Mouse (Mus musculus) bone marrow, adult 2 months (tissue): ENCODE results near the gene Smyd2. TPM values are rescaled to one million over a fixed set of nuclear protein-coding genes. Genes with fewer than 3 reads are reported as not detected.

Experiments
- H3K27ac ChIP-seq: fragments of 200-500 bp; 2 replicates; pipeline ENCODE4 v1.5.1; 2012; ENCODE audit warnings: low read depth, mild to moderate bottlenecking, control low read depth, inconsistent platforms, low read length; ENCODE audit not compliant: control insufficient read depth, poor library complexity, insufficient read depth
- H3K4me1 ChIP-seq: fragments of 200-500 bp; 2 replicates; pipeline ENCODE4 v1.6.1; 2011; ENCODE audit warnings: low read length; ENCODE audit not compliant: control insufficient read depth, insufficient read depth
- H3K4me3 ChIP-seq: fragments of 200-500 bp; replicated peaks from 2 replicates; pipeline ENCODE3; 2011; ENCODE audit warnings: mild to moderate bottlenecking, low read depth, low read length, control low read depth; ENCODE audit not compliant: control insufficient read depth
- CTCF ChIP-seq: fragments of 200-500 bp; IDR thresholded peaks from 2 replicates; pipeline ENCODE4 v1.5.1; 2011; ENCODE audit warnings: low read length, control low read depth; ENCODE audit not compliant: control insufficient read depth, insufficient read depth
- POLR2A ChIP-seq: fragments of 200-500 bp; IDR thresholded peaks from 2 replicates; pipeline ENCODE4 v1.6.1; 2011; ENCODE audit warnings: low read depth, mild to moderate bottlenecking, control low read depth, low read length, borderline replicate concordance; ENCODE audit not compliant: control insufficient read depth
- WGBS: fragments of 180-500 bp; shearing (Covaris S2); methylation state at CpG from one replicate; pipeline ENCODE4 v1.1.7; 2018; 5-methylcytosine and 5-hydroxymethylcytosine counted together
- polyA plus RNA-seq: library from polyadenylated mRNA; stranded (reverse); fragments of >200 nt; gene quantifications from 2 replicates; pipeline ENCODE4 v1.2.4, GENCODE M21; 2011; ENCODE audit warnings: low replicate concordance; ENCODE audit not compliant: missing spikeins, insufficient read depth, insufficient read length

The Smyd2 gene
- polyA plus RNA-seq, 1 experiment, result 30.0 TPM

- TF ChIP-seq POLR2A (no peak), CTCF (no peak)
- Histone ChIP-seq H3K4me3 (no peak overlapping the region), H3K27ac (no peak overlapping the region), H3K4me1 (no peaks in the 10 kb centered on the region)
- WGBS, result 14% methylated on average over 10 of the region's 10 CpGs
These were observed 14.4 kb upstream of the Smyd2 start for GRCm38 (mm10) chr1:189936436-189937105.

- H3K4me3 ChIP-seq, result no peak overlapping the region
- H3K27ac ChIP-seq, result no peak overlapping the region
- 24% methylated on average over 9 of the region's 9 CpGs for WGBS
- no peak for TF ChIP-seq CTCF
- TF ChIP-seq POLR2A, result no peak
- H3K4me1 ChIP-seq, result no peaks in the 10 kb centered on the region
These were observed 11.5 kb upstream of the Smyd2 start for GRCm38 (mm10) chr1:189933480-189934202.

DNA sequence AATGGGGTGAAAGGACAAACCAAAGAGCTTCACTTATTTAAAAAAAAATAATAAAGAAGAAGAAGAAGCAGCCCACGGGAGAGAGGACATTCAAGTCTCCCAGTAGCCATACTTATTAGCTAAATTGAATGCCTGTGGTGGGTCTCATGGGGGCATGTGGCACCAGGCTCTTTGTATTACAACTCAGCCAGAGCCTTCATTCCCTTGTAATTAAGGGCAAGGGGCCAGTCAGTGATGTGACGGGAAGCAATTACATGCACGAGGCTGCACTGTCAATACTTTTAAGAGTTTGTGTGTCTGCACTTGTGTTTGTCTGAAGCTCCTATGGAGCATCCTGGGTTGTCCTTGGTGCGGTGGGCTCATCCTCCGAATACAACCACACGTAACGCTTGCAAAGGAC lies 10.8 kb upstream of the Smyd2 start:
- Histone ChIP-seq H3K4me1 (no peaks in the 10 kb centered on the region), H3K4me3 (no peak overlapping the region), H3K27ac (no peak overlapping the region)
- WGBS, result 89% methylated on average over 7 of the region's 7 CpGs
- TF ChIP-seq CTCF (no peak), POLR2A (no peak)

GRCm38 (mm10) chr1:189932190-189932589 lies 10.0 kb upstream of the Smyd2 start:
- H3K4me3 ChIP-seq, result no peak overlapping the region
- no peak for TF ChIP-seq CTCF
- no peak for TF ChIP-seq POLR2A
- no peaks in the 10 kb centered on the region for H3K4me1 ChIP-seq
- no peak overlapping the region for H3K27ac ChIP-seq
- 88% methylated on average over 12 of the region's 12 CpGs for WGBS

GRCm38 (mm10) chr1:189929896-189930295 lies 7.7 kb upstream of the Smyd2 start:
- Histone ChIP-seq H3K4me3 (no peak overlapping the region), H3K4me1 (no peaks in the 10 kb centered on the region), H3K27ac (no peak overlapping the region)
- no peak for TF ChIP-seq CTCF
- 84% methylated on average over 4 of the region's 4 CpGs for WGBS

- no peak for TF ChIP-seq POLR2A
- peak; percentile 50 for TF ChIP-seq CTCF
- no peak overlapping the region for H3K27ac ChIP-seq
- 4% methylated on average over 6 of the region's 6 CpGs for WGBS
- no peaks in the 10 kb centered on the region for H3K4me1 ChIP-seq
- no peak overlapping the region for H3K4me3 ChIP-seq
These were observed 5.5 kb upstream of the Smyd2 start for GRCm38 (mm10) chr1:189927644-189928043.

- 84% methylated on average over 8 of the region's 8 CpGs for WGBS
- no peaks in the 10 kb centered on the region for H3K4me1 ChIP-seq
- no peak overlapping the region for H3K27ac ChIP-seq
- no peak overlapping the region for H3K4me3 ChIP-seq
- no peak for TF ChIP-seq POLR2A
- TF ChIP-seq CTCF, result no peak
These were observed 4.1 kb upstream of the Smyd2 start for GRCm38 (mm10) chr1:189926279-189926678.

GRCm38 (mm10) chr1:189923871-189924568 lies 1.9 kb upstream of the Smyd2 start:
- H3K4me1 ChIP-seq, result no peaks in the 10 kb centered on the region
- no peak overlapping the region for H3K4me3 ChIP-seq
- H3K27ac ChIP-seq, result no peak overlapping the region
- WGBS, result 91% methylated on average over 22 of the region's 22 CpGs
- TF ChIP-seq POLR2A, result no peak

DNA sequence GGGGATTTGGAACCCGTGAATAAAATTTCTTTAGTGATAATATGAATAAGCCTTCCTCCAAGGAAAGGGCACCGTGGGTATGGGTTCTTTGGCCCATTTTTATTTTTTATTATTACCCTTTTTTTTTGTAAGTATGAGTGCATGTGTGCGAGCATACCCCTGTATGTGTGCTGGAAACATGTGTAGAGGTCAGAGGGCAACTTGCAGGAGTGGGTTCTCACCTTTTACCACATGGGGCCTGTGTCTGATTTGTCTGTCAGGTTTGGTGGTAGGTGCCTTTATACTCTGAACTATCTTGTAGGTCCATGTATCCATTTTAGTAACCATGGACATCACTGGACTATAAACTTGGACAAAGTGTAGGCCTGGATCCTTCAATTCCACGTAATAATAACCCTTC lies 994 bp upstream of the Smyd2 start:
- TF ChIP-seq CTCF (no peak), POLR2A (no peak)
- no peak overlapping the region for H3K27ac ChIP-seq
- no peak overlapping the region for H3K4me3 ChIP-seq
- WGBS, result 83% methylated on average over 4 of the region's 4 CpGs
- H3K4me1 ChIP-seq, result no peaks in the 10 kb centered on the region
